Mouse (Mus musculus) neural tube, embryonic 12.5 days (tissue): ENCODE data around the gene 1700020N01Rik. TPM values are rescaled to one million over a fixed set of nuclear protein-coding genes. Genes with fewer than 3 reads are reported as not detected.

Experiments used
- ATAC-seq: fragments of 200-750 bp; cut with Nextera tagmentation; 2 replicates; pipeline ENCODE4 v1.8.0; 2017; ENCODE audit warnings: low read depth, mild to moderate bottlenecking, moderate TSS enrichment, moderate library complexity; ENCODE audit not compliant: low FRiP score
- H3K27ac ChIP-seq: fragments of 300-500 bp; sonication (generic); 2 replicates; pipeline ENCODE4 v1.5.1; 2016
- H3K27me3 ChIP-seq: fragments of 300-500 bp; sonication (generic); replicated peaks from 2 replicates; pipeline ENCODE4 v1.6.1; 2016; ENCODE audit warnings: mild to moderate bottlenecking
- H3K36me3 ChIP-seq: fragments of 300-500 bp; sonication (generic); 2 replicates; pipeline ENCODE4 v1.6.1; 2016; ENCODE audit warnings: mild to moderate bottlenecking
- H3K4me1 ChIP-seq: fragments of 300-500 bp; sonication (generic); 2 replicates; pipeline ENCODE4 v1.6.1; 2016
- H3K4me2 ChIP-seq: fragments of 300-500 bp; sonication (generic); replicated peaks from 2 replicates; pipeline ENCODE4 v1.6.1; 2016; ENCODE audit warnings: mild to moderate bottlenecking
- H3K4me3 ChIP-seq: fragments of 300-500 bp; sonication (generic); 2 replicates; pipeline ENCODE4 v1.5.1; 2016
- H3K9ac ChIP-seq: fragments of 300-500 bp; sonication (generic); 2 replicates; pipeline ENCODE4 v1.6.1; 2016; ENCODE audit warnings: mild to moderate bottlenecking
- H3K9me3 ChIP-seq: fragments of 300-500 bp; sonication (generic); 2 replicates; pipeline ENCODE4 v1.6.1; 2016; ENCODE audit warnings: mild to moderate bottlenecking
- WGBS: fragments of 180-500 bp; shearing (Covaris S2); methylation state at CpG from one replicate; pipeline ENCODE4 v1.1.7; 2016; 5-methylcytosine and 5-hydroxymethylcytosine counted together
- polyA plus RNA-seq: library from polyadenylated mRNA; unstranded; fragments of >200 nt; fragmentation: Nextera tagmentation; extraction: Ambion mirVana; gene quantifications from 2 replicates; pipeline ENCODE4 v1.2.1, GENCODE M21; 2016

1700020N01Rik gene
- polyA plus RNA-seq, 1 experiment from 2014 or later, result not detected

GRCm38 (mm10) chr10:21605601-21606000 lies 12.7 kb downstream of the 1700020N01Rik start:
- Histone ChIP-seq H3K9me3 (no peaks in the 10 kb centered on the region), H3K4me2 (no peak overlapping the region), H3K9ac (no peak overlapping the region), H3K4me1 (no peaks in the 10 kb centered on the region; the same call in 1 of the 2 replicates), H3K27me3 (no peaks in the 10 kb centered on the region), H3K4me3 (no peak overlapping the region), H3K27ac (no peak overlapping the region), H3K36me3 (no peaks in the 10 kb centered on the region)
- no peak for ATAC-seq
- WGBS, result 64% methylated on average over 5 of the region's 5 CpGs

GRCm38 (mm10) chr10:21606931-21607330 lies 14.0 kb downstream of the 1700020N01Rik start:
- Histone ChIP-seq H3K27me3 (no peaks in the 10 kb centered on the region), H3K4me3 (no peak overlapping the region), H3K27ac (no peak overlapping the region), H3K36me3 (no peaks in the 10 kb centered on the region), H3K9me3 (no peaks in the 10 kb centered on the region), H3K9ac (no peak overlapping the region), H3K4me2 (no peak overlapping the region), H3K4me1 (no peaks in the 10 kb centered on the region; the same call in 1 of the 2 replicates)
- ATAC-seq, result no peak
- WGBS, result 50% methylated on average over 5 of the region's 5 CpGs

GRCm38 (mm10) chr10:21609583-21609982 lies 16.6 kb downstream of the 1700020N01Rik start:
- no peak overlapping the region for H3K9ac ChIP-seq
- no peak overlapping the region for H3K27ac ChIP-seq
- no peaks in the 10 kb centered on the region for H3K36me3 ChIP-seq
- H3K9me3 ChIP-seq, result no peaks in the 10 kb centered on the region
- H3K4me2 ChIP-seq, result no peak overlapping the region
- no peak overlapping the region for H3K4me3 ChIP-seq
- H3K27me3 ChIP-seq, result no peaks in the 10 kb centered on the region
- H3K4me1 ChIP-seq, result no peaks in the 10 kb centered on the region; the same call in 1 of the 2 replicates
- 67% methylated on average over 2 of the region's 2 CpGs for WGBS
- ATAC-seq, result no peak

GRCm38 (mm10) chr10:21613021-21613860 lies 20.3 kb downstream of the 1700020N01Rik start:
- H3K9ac ChIP-seq, result no peak overlapping the region
- no peaks in the 10 kb centered on the region for H3K36me3 ChIP-seq
- H3K4me2 ChIP-seq, result no peak overlapping the region
- H3K4me3 ChIP-seq, result no peak overlapping the region
- no peaks in the 10 kb centered on the region for H3K27me3 ChIP-seq
- ATAC-seq, result no peak
- H3K4me1 ChIP-seq, result no peaks in the 10 kb centered on the region
- no peaks in the 10 kb centered on the region for H3K9me3 ChIP-seq
- no peak overlapping the region for H3K27ac ChIP-seq
- WGBS, result 79% methylated on average over 4 of the region's 4 CpGs

GRCm38 (mm10) chr10:21614520-21614919 lies 21.6 kb downstream of the 1700020N01Rik start:
- Histone ChIP-seq H3K9me3 (no peaks in the 10 kb centered on the region), H3K4me3 (no peak overlapping the region), H3K9ac (no peak overlapping the region), H3K36me3 (no peaks in the 10 kb centered on the region), H3K4me2 (no peak overlapping the region), H3K27ac (no peak overlapping the region), H3K4me1 (no peaks in the 10 kb centered on the region), H3K27me3 (no peaks in the 10 kb centered on the region)
- no peak for ATAC-seq
- 92% methylated on average over 1 of the region's 1 CpGs for WGBS

GRCm38 (mm10) chr10:21618745-21619508 lies 26.0 kb downstream of the 1700020N01Rik start:
- Histone ChIP-seq H3K27me3 (no peaks in the 10 kb centered on the region), H3K9ac (no peak overlapping the region), H3K36me3 (no peaks in the 10 kb centered on the region), H3K4me1 (no peaks in the 10 kb centered on the region), H3K4me2 (no peak overlapping the region), H3K27ac (no peak overlapping the region), H3K4me3 (no peak overlapping the region), H3K9me3 (no peaks in the 10 kb centered on the region)
- no peak for ATAC-seq
- 82% methylated on average over 5 of the region's 5 CpGs for WGBS

GRCm38 (mm10) chr10:21622065-21622464 lies 29.1 kb downstream of the 1700020N01Rik start:
- Histone ChIP-seq H3K4me1 (no peaks in the 10 kb centered on the region), H3K4me2 (no peak overlapping the region), H3K36me3 (no peaks in the 10 kb centered on the region), H3K9ac (no peak overlapping the region), H3K27ac (no peak overlapping the region), H3K9me3 (no peaks in the 10 kb centered on the region), H3K4me3 (no peak overlapping the region), H3K27me3 (no peaks in the 10 kb centered on the region)
- no peak for ATAC-seq
- WGBS, result 86% methylated on average over 7 of the region's 7 CpGs

- Histone ChIP-seq H3K4me2 (no peak overlapping the region), H3K4me3 (no peak overlapping the region), H3K9ac (no peak overlapping the region), H3K27ac (no peak overlapping the region), H3K4me1 (no peaks in the 10 kb centered on the region), H3K27me3 (no peaks in the 10 kb centered on the region), H3K36me3 (no peaks in the 10 kb centered on the region), H3K9me3 (no peaks in the 10 kb centered on the region)
- WGBS, result 71% methylated on average over 5 of the region's 5 CpGs
- no peak for ATAC-seq
Measured at GRCm38 (mm10) chr10:21628555-21628954, 35.6 kb downstream of the 1700020N01Rik start.

GRCm38 (mm10) chr10:21629031-21629740 lies 36.2 kb downstream of the 1700020N01Rik start:
- H3K36me3 ChIP-seq, result no peaks in the 10 kb centered on the region
- H3K9me3 ChIP-seq, result no peaks in the 10 kb centered on the region
- no peaks in the 10 kb centered on the region for H3K4me1 ChIP-seq
- no peaks in the 10 kb centered on the region for H3K27me3 ChIP-seq
- H3K4me3 ChIP-seq, result no peak overlapping the region
- WGBS, result 88% methylated on average over 10 of the region's 10 CpGs
- no peak overlapping the region for H3K27ac ChIP-seq
- H3K9ac ChIP-seq, result no peak overlapping the region
- no peak overlapping the region for H3K4me2 ChIP-seq
- no peak for ATAC-seq

GRCm38 (mm10) chr10:21631481-21631880 lies 38.5 kb downstream of the 1700020N01Rik start:
- Histone ChIP-seq H3K27ac (no peak overlapping the region), H3K4me2 (no peak overlapping the region), H3K36me3 (no peaks in the 10 kb centered on the region), H3K9me3 (no peaks in the 10 kb centered on the region), H3K4me3 (no peak overlapping the region), H3K4me1 (no peaks in the 10 kb centered on the region), H3K27me3 (no peaks in the 10 kb centered on the region), H3K9ac (no peak overlapping the region)
- ATAC-seq, result no peak
- WGBS, result 87% methylated on average over 1 of the region's 1 CpGs

- Histone ChIP-seq H3K4me3 (no peak overlapping the region), H3K4me1 (no peaks in the 10 kb centered on the region), H3K27me3 (no peaks in the 10 kb centered on the region), H3K36me3 (no peaks in the 10 kb centered on the region), H3K4me2 (no peak overlapping the region), H3K27ac (no peak overlapping the region), H3K9me3 (no peaks in the 10 kb centered on the region), H3K9ac (no peak overlapping the region)
- WGBS, result 86% methylated on average over 5 of the region's 5 CpGs
- no peak for ATAC-seq
Measured at GRCm38 (mm10) chr10:21632687-21633086, 39.7 kb downstream of the 1700020N01Rik start.
